Mouse (Mus musculus) hindbrain, postnatal 0 days (tissue): ENCODE measurements around the gene 6430628N08Rik. TPM values are rescaled to one million over a fixed set of nuclear protein-coding genes. Genes with fewer than 3 reads are reported as not detected.

Experiments
- ATAC-seq: fragments of 200-750 bp; cut with Nextera tagmentation; 2 replicates; pipeline ENCODE4 v1.8.0; 2017; ENCODE audit warnings: mild to moderate bottlenecking, moderate TSS enrichment, moderate library complexity
- DNase-seq: peaks from one replicate; pipeline ENCODE4 v3.0.0-alpha.2; 2015; ENCODE audit warnings: low spot score
- H3K27ac ChIP-seq: fragments of 300-500 bp; sonication (generic); 2 replicates; pipeline ENCODE4 v1.5.1; 2014; ENCODE audit warnings: mild to moderate bottlenecking
- H3K27me3 ChIP-seq: fragments of 300-500 bp; sonication (generic); 2 replicates; pipeline ENCODE4 v1.6.1; 2014; ENCODE audit warnings: low read length, mixed read lengths; ENCODE audit not compliant: insufficient read depth
- H3K36me3 ChIP-seq: fragments of 300-500 bp; sonication (generic); 2 replicates; pipeline ENCODE4 v1.6.1; 2014; ENCODE audit warnings: low read length, mixed read lengths; ENCODE audit not compliant: insufficient read depth
- H3K4me1 ChIP-seq: fragments of 300-500 bp; sonication (generic); 2 replicates; pipeline ENCODE4 v1.6.1; 2014; ENCODE audit warnings: antibody characterized with exemption, low read length, mixed read lengths; ENCODE audit not compliant: insufficient read depth
- H3K4me2 ChIP-seq: fragments of 300-500 bp; sonication (generic); 2 replicates; pipeline ENCODE4 v1.6.1; 2014; ENCODE audit warnings: low read depth, mild to moderate bottlenecking, low read length, moderate library complexity, mixed read lengths
- H3K4me3 ChIP-seq: fragments of 300-500 bp; sonication (generic); 2 replicates; pipeline ENCODE4 v1.5.1; 2014; ENCODE audit warnings: low read length
- H3K9ac ChIP-seq: fragments of 300-500 bp; sonication (generic); replicated peaks from 2 replicates; pipeline ENCODE4 v1.6.1; 2014; ENCODE audit warnings: mild to moderate bottlenecking, low read length, moderate library complexity, mixed read lengths
- H3K9me3 ChIP-seq: fragments of 300-500 bp; sonication (generic); 2 replicates; pipeline ENCODE4 v1.6.1; 2016; ENCODE audit warnings: low read length, mixed read lengths
- CTCF ChIP-seq: IDR thresholded peaks from 2 replicates; pipeline ENCODE4 v1.5.1; 2016; ENCODE audit warnings: antibody characterized with exemption, control low read depth, low read depth
- WGBS: fragments of 180-500 bp; shearing (Covaris S2); extraction: QIAGEN DNeasy Blood & Tissue Kit; methylation state at CpG from one replicate; pipeline ENCODE4 v1.1.7; 2014; 5-methylcytosine and 5-hydroxymethylcytosine counted together
- polyA plus RNA-seq: library from polyadenylated mRNA; unstranded; fragments of >200 nt; fragmentation: Nextera tagmentation; extraction: Ambion mirVana; gene quantifications from 2 replicates; pipeline ENCODE4 v1.2.1, GENCODE M21; 2015
- total RNA-seq: library from RNA; depleted of rRNA; stranded (reverse); fragments of >200 nt; gene quantifications from 2 replicates; pipeline ENCODE4 v1.2.3, GENCODE M21; 2014

Gene 6430628N08Rik
- total and polyA plus RNA-seq, 2 experiments from 2014 or later = 0.16 to 0.49 TPM

- Histone ChIP-seq H3K4me2 (no peak within 1 kb of the TSS), H3K9me3 (no peaks in the 10 kb centered on the region), H3K27ac (no peak within 1 kb of the TSS), H3K9ac (no peak within 1 kb of the TSS), H3K4me1 (peaks cover 18% of the 10 kb centered on the region), H3K4me3 (no peak within 1 kb of the TSS), H3K27me3 (no peaks in the 10 kb centered on the region), H3K36me3 (no peaks in the 10 kb centered on the region)
- WGBS = 73% methylated on average over 6 of the region's 6 CpGs
- ATAC-seq = no peak
- DNase-seq = no peak
- TF ChIP-seq CTCF = no peak
Observed at GRCm38 (mm10) chr4:115884022-115884421, 6.4 kb upstream of the 6430628N08Rik start, which contains the start of gene Kncn. TSS of gene Kncn (plus strand) at chr4:115884400.

GRCm38 (mm10) chr4:115885846-115886245, 4.6 kb upstream of the 6430628N08Rik start:
- TF ChIP-seq CTCF = no peak
- no peak overlapping the region for H3K4me3 ChIP-seq
- H3K27ac ChIP-seq = peak overlapping the region; percentile 3; the same call in 1 of the 2 replicates
- H3K4me1 ChIP-seq = peaks cover 19% of the 10 kb centered on the region
- no peaks in the 10 kb centered on the region for H3K9me3 ChIP-seq
- ATAC-seq = peak; percentile 87
- peak; percentile 83 for DNase-seq
- no peaks in the 10 kb centered on the region for H3K27me3 ChIP-seq
- no peak overlapping the region for H3K4me2 ChIP-seq
- H3K36me3 ChIP-seq = no peaks in the 10 kb centered on the region
- WGBS = 68% methylated on average over 3 of the region's 3 CpGs
- H3K9ac ChIP-seq = no peak overlapping the region

GRCm38 (mm10) chr4:115886875-115887274, 3.6 kb upstream of the 6430628N08Rik start:
- no peak overlapping the region for H3K4me3 ChIP-seq
- H3K27ac ChIP-seq = no peak overlapping the region
- H3K36me3 ChIP-seq = no peaks in the 10 kb centered on the region
- no peak overlapping the region for H3K4me2 ChIP-seq
- TF ChIP-seq CTCF = no peak
- 62% methylated on average over 1 of the region's 1 CpGs for WGBS
- ATAC-seq (no peak), DNase-seq (no peak)
- 0 out of 2 replicates have a peak, but pooled peaks cover 10% of the 10 kb centered on the region for H3K4me1 ChIP-seq
- no peaks in the 10 kb centered on the region for H3K27me3 ChIP-seq
- H3K9me3 ChIP-seq = no peaks in the 10 kb centered on the region
- H3K9ac ChIP-seq = no peak overlapping the region

GRCm38 (mm10) chr4:115890066-115890465, 399 bp upstream of the 6430628N08Rik start:
- H3K4me3 ChIP-seq = peak overlapping the region; percentile 32
- DNase-seq = no peak
- peak overlapping the region; percentile 62 for H3K4me2 ChIP-seq
- H3K4me1 ChIP-seq = 0 out of 2 replicates have a peak, but pooled peaks cover 10% of the 10 kb centered on the region
- no peak for ATAC-seq
- no peak overlapping the region for H3K27ac ChIP-seq
- 11% methylated on average over 6 of the region's 6 CpGs for WGBS
- H3K9me3 ChIP-seq = no peaks in the 10 kb centered on the region
- no peaks in the 10 kb centered on the region for H3K27me3 ChIP-seq
- no peaks in the 10 kb centered on the region for H3K36me3 ChIP-seq
- no peak overlapping the region; the same call in 1 of the 2 replicates for H3K9ac ChIP-seq
- no peak for TF ChIP-seq CTCF

GRCm38 (mm10) chr4:115894281-115894680, 3.8 kb downstream of the 6430628N08Rik start:
- H3K36me3 ChIP-seq = no peaks in the 10 kb centered on the region
- 17% methylated on average over 3 of the region's 3 CpGs for WGBS
- no peak for DNase-seq
- no peaks in the 10 kb centered on the region for H3K9me3 ChIP-seq
- peaks cover 23% of the 10 kb centered on the region for H3K27me3 ChIP-seq
- H3K4me2 ChIP-seq = no peak overlapping the region
- H3K27ac ChIP-seq = no peak overlapping the region
- peaks cover 13% of the 10 kb centered on the region; the same call in 1 of the 2 replicates for H3K4me1 ChIP-seq
- TF ChIP-seq CTCF = no peak
- H3K9ac ChIP-seq = no peak overlapping the region
- no peak for ATAC-seq
- H3K4me3 ChIP-seq = no peak overlapping the region

GRCm38 (mm10) chr4:115897901-115898631, 7.6 kb downstream of the 6430628N08Rik start:
- peak overlapping the region; percentile 31; the same call in 1 of the 2 replicates for H3K9ac ChIP-seq
- peaks cover 30% of the 10 kb centered on the region for H3K27me3 ChIP-seq
- no peaks in the 10 kb centered on the region for H3K9me3 ChIP-seq
- WGBS = 1% methylated on average over 56 of the region's 56 CpGs
- H3K4me3 ChIP-seq = peak overlapping the region; percentile 36
- H3K36me3 ChIP-seq = no peaks in the 10 kb centered on the region
- H3K4me1 ChIP-seq = peaks cover 9% of the 10 kb centered on the region; the same call in 1 of the 2 replicates
- no peak overlapping the region for H3K27ac ChIP-seq
- peak overlapping the region; percentile 69 for H3K4me2 ChIP-seq
- DNase-seq (peak; percentile 39), ATAC-seq (peak; percentile 66)
- peak; percentile 40 for TF ChIP-seq CTCF

GRCm38 (mm10) chr4:115902816-115903215, 12.4 kb downstream of the 6430628N08Rik start:
- ATAC-seq (0 out of 2 replicates have a peak, but pooled peaks have one; percentile 18), DNase-seq (peak; percentile 91)
- Histone ChIP-seq H3K27ac (no peak overlapping the region), H3K4me3 (no peak overlapping the region), H3K4me1 (peaks cover 6% of the 10 kb centered on the region; the same call in 1 of the 2 replicates), H3K9ac (no peak overlapping the region), H3K36me3 (no peaks in the 10 kb centered on the region), H3K4me2 (no peak overlapping the region), H3K9me3 (no peaks in the 10 kb centered on the region), H3K27me3 (peaks cover 27% of the 10 kb centered on the region; the same call in 1 of the 2 replicates)
- TF ChIP-seq CTCF = peak; percentile 87
- whole genome bisulfite sequencing = 22% methylated on average over 5 of the region's 5 CpGs
